Mouse (Mus musculus) thymus, postnatal 4 days (tissue): ENCODE measurements around the gene Lrrc55.

Experiments used
- DNase-seq: peaks from one replicate; pipeline ENCODE4 v3.0.0; 2021

Gene Lrrc55

DNA sequence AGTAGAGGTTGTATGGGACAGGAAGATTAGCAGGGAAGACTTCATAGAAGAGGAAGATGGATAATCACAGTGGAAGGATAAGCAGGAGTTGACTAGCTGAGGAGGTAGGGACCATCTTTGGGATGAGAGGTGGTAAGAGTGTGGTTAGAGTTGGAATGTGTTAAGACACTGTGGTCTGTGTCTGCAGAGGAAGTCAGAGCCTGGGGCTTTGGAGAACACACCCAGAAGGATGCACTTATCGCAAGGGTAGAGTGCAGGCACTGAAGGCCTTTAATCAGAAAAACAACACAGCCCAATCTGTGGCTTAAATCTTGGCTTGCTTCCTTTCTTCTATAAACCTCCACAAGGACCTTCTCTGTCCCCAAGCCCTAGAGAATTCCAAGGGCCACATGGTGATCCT lies 28.7 kb downstream of the Lrrc55 start:
- DNase-seq = no peak

DNA sequence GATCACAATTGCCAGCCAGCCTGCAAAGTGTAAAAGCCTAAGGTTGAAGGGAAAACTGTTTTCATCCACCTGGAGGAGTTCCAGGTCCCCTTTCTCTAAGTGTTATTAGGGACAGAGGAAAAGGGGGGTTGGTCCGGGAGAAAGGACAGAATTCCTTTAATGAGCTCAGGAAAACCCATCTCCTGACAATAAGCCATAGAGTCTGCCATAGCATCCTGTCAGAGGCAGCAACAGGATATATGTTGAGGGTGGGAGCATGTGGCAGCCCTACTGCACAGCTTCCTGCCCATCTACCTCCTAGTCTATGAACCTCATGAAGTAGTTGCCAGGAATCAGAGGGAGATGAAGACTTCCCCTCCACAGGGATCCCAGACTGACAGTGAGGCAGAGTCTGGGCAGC lies 29.4 kb downstream of the Lrrc55 start:
- DNase-seq = no peak

DNA sequence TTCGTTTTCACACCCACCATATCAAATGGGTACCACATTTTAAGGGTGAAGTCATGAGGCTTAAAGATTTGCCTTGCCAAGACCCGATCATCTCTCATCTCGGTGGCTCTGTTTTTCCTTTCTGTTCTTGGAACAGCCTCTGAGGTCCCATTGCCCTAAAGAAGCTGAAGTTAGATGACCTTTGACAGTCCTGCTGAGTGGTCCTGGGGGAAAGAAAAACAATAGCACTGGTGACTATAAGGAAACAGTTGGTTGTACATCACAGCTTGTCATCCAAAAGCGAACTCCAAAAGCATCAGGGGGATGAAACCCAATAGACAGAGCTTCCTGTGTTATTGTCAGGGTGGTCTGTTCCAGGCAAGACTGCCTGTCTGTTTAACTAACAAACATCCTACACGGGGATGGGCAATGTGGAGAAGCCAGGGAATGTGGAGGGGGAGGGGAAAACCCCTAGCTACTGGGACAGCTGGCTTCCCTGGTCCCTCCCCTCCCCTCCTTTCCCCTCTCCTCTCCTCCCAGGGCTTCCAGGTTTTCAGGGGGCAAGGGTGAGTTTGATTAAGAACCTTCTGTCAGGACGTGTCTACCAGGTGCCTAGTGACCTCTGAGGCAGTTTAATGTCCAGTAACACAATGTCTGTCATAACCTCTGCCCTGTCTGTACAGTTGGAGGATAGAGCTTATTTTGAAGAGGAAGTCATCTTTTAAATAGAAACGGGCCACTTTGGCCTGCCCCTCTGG lies 33.5 kb downstream of the Lrrc55 start:
- no peak for DNase-seq

DNA sequence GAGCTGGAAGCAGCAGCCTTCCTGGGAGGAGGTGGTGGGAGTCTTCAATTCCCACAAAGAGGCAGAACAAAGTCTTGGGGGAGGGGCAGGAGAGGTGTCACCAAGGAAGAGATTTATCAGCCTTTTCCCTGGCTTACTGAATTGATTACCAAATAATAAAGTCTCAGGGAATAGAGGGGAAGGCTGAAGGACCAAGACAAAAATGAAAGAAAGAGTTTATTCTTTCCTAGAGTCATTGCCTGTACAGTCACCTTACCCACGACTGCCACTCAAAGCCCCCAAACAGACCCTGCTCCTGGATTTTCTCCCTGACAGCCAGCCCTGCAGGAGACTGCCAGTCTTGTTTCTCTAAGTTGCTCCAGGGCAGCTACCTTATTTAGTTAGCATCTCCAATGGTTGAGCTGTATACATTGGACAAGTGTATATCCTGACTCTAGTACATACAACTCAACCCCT lies 35.3 kb downstream of the Lrrc55 start:
- DNase-seq = no peak

DNA sequence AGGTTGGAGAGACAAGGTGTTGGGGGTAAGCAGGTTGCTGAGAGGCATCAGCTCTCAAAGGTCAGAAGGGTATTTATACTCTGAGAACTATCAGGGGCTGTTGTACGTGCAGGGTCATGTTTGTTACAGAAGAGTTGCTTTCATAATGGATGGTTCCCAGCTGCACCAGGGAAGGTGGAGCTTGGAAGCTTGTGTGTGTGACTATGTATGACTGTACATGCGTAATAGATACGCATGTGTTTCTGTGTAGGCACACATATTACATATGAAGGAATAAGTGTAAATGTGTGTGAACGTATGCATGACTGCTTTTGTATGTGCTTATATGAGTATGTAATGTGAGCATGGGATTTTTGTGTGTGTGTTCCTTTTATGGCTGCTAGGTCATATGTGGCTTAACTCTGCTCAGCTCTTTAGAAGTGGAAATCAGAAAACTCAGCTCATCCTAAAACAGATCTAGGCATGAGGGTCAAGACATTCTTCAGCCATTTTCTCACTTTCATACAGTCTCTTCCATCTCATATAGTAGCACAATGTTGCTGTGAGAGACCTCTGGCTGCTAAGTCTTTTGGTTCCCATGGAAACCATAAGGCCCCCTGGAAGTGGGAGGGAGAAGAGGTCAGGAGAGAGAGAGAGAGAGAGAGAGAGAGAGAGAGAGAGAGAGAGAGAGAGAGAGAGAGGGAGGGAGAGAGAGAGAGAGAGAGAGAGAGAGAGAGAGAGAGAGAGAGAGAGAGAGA lies 35.9 kb downstream of the Lrrc55 start:
- DNase-seq = no peak

DNA sequence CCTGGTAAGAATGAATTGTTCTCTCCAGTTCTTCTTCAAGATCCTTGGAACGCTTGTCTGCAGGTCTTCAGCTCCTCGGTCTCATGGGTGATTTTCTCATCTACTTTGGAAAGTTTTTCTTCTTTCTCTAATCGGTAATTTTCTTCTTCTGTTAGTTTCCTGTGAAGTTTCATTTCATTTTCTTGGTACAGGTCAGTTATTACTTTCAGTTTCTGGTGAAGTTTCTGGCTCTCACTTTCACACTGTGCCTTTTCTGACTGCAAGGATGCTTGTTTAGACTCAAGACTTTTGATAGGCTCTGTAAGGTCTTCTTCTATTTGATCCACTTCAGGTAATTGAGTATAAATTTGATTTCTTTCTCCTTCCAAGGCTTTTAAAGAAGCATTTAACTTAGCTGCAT lies 39.6 kb downstream of the Lrrc55 start:
- no peak for DNase-seq

DNA sequence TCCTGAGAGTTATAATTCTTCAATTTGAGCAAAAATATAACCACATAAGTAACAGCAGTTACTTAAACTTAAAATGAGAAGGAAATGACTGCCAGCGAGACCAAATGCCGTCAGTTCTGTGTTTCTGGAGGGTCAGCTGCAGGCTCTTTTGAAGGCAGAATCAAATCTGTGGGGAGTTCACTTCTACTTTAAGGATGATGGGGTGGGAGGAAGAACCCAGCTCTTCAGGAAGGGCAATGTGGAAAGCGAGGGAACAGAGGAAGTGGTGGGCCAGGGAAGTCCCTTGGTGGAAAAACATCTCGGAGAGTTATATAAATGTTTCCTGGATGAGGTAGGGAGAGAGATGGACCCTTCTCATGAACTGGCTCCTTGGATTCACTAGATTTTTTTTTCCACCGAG lies 40.9 kb downstream of the Lrrc55 start:
- no peak for DNase-seq

DNA sequence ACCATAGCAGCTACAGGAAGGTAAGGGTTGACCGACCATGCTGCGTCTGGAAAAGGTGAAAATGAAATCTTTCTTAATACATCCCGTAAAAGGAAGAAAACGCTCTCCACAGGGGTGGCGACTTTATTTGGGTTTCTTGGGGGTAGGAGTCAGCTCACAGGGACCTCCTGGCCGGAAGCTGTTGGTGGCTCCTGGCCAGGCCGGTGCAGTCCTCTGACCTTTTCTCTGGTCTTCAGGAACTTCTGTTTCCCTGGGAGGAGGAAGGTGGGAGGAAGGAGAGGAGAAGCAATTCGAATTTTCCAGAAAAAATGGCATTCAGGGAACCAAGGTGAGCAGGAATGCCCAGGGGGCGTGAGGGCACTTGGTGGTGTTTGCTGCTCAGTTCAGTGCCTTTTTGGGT lies 41.7 kb downstream of the Lrrc55 start:
- no peak for DNase-seq

DNA sequence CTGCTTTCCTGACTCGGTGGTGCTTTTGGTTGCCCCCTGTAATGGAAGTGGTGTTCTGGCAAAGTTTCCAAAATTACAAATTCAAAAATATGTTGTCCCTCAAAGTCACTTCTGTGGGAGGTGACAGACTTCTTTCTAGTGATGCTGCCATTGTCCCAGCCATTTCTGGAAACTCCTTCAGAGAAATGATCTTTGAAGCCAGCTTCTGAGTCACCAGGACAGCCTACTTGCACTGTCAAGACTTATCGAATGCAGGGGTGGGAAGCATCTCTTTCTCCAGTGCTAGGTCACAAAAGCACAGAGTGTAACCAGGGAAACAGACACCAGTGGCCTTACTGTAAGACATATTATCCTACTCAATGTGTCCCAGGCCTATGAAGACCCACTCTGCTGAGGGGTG lies 45.8 kb downstream of the Lrrc55 start:
- DNase-seq = no peak

DNA sequence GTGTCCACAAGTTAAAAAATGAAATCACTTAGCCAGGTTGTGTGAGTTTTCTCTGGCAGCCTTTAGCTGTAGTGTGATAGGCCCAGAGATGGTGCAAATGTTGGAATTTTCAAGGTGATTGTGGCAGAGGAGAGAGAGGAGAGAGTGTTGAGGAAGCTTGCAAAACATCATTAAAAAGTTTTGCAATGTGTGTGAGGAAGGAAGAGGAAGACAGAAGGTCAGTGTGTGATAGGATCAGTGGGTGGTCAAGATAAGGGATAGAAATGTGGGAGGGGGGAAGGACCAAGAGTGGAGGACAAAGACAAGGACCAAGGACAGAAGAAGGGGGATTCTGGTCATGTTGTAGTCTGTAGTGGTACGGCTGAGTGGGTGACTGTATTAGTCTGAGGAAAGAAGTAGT lies 46.6 kb downstream of the Lrrc55 start:
- no peak for DNase-seq

DNA sequence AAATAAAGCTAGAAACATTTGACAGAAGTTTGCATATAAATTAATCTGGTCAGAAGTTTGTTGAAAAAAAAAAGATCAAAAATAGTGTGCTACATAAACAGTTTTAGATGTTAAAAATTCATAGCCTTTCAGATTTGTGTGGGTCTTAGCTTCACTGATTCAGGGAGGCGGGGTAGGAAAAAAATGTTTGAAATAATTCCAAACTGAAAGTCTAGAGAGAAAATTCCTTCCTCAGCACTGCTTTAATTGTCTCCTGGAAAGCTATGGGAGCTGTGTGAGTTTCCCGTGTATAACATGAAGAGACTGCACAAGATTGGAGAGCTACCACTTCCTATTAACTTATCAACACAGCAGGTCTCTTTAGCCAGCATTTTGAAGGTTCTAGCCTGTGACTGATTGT lies 49.5 kb downstream of the Lrrc55 start:
- no peak for DNase-seq

DNA sequence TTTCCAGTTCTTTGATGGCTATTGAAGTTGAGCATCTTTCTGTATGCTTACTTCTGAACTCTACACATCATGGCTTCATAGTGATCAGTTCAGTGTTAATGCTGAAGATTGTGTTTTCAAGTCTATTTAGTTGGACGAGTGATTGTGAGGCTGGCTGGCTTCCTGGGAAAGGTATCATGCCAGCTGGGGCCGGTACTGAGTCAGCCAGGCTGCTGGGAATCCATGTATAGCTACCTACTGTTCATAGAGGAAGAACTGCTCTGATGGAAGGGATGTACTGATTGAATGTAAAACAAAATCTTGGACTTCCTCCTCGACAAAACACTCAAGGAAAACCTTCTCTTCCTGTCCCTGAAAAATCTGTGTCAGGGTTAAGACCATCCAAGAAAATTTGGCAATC lies 51.7 kb downstream of the Lrrc55 start:
- no peak for DNase-seq

DNA sequence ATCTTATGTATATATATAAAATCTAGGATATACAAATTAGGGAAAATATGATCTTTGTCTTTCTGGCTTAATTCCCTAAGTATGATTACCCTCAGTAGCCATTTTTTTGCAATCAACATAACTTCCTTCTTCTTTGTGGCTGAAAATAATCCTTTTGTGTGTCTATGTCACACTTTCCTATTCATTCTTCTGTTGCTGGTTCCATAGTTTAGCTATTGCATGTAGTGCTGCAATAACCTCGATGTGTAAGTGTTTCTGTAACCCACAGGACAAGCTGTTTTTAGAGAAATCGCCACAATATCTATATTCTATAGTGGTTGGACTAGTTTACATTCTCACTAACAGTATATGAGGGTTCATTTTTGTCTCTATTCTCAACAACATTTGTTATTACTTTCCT lies 52.1 kb downstream of the Lrrc55 start:
- DNase-seq = no peak

DNA sequence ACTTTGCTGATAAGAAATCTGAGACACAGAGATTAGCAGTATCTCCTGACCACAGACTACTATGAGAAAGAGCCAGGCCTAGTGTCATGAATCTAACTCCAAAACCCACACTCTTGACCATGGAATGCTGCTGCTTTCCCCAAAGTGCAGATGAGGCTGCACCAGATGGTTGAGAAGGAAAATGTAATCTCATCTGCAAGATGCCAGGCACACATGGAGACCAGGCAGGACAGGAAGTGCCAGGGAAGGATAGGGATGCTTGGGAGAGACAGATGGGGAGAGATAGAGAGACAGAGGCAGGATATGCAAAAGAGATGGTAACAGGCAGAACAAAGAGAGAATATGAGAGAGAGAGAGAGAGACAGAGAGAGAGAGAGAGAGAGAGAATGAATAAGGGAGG lies 56.2 kb downstream of the Lrrc55 start:
- DNase-seq = no peak

DNA sequence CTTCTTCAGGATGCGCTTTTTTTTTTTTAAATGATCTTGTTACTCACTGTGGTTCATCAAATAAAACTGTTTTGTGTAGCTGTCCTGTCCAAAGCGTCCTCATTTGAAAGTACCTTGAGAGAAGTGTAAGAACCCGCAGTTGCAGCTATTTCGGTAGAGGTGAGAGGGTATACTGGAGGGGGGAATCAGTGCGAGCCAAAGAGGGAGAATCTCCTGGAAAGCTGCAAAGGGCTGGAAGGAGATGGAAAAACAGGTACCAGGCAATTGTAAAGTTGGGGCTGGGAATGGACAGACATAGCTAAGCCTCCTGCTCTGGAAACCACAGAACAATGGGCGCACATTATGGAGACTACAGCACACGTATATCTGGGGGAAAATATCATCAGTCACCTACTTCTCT lies 57.2 kb downstream of the Lrrc55 start:
- DNase-seq = no peak

DNA sequence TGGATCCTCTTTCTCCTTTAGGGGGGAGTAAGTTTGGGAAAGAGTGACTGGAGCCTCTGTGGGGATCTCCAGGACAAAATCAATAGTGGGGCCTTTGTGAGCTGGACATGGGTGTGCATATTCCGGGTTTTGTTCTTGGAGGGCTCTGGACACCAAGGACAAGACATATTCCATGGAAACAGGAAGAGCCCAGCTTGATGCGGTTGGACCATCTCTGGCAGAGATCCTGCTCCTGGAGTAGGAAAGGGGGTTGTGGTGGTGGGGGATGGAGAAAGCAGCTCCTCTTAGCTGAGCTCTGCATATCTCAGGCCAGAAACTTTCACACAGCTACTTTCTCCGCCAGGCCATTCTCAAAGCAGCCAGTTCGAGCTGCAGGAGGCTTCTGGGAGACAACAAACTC lies 57.6 kb downstream of the Lrrc55 start:
- no peak for DNase-seq

DNA sequence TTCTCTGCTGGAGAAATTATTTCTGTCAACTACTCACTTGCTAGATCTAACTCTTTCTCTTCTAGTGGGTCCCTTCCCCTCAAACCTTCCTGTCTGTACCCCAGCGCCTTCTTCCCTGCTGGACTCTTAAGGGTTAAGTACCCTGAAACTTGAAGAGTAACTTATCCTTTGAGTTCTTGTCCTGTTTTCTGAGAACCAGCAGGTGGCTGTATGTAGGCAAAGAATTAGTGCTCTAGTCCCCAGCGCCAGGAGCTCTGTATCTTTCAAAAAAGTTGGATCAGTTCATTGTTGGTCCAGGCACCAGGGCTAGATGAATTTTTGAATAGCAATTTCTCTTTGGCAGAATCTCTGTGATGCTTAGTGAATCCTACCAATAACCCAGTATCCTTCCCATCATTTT lies 58.9 kb downstream of the Lrrc55 start:
- DNase-seq = no peak

DNA sequence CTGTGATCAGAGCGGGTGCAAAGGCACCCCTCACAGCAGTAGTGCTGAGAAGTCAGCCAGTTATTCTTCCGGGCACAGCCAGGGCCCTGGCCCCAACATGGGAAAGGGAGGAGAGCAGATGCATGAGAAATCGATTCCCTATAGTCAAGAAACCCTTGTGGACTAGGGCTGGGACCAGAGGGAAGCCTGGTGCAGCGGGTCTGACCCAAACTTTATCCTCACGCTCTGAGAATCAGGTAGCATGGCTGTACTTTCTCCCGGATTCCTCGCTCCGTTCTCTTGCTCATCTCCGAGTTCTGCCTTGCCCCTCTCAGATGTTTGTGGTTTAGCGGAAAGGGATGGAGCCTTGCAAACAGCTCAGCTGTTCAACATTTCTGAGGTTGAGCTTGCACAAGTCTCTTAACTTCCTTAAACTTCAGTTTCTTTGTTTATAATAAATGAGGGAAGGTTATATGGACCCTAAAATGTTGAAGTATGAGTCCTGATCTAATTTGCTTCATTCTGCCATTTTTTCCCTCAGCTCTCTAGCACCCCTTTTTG lies 59.3 kb downstream of the Lrrc55 start:
- DNase-seq = no peak

DNA sequence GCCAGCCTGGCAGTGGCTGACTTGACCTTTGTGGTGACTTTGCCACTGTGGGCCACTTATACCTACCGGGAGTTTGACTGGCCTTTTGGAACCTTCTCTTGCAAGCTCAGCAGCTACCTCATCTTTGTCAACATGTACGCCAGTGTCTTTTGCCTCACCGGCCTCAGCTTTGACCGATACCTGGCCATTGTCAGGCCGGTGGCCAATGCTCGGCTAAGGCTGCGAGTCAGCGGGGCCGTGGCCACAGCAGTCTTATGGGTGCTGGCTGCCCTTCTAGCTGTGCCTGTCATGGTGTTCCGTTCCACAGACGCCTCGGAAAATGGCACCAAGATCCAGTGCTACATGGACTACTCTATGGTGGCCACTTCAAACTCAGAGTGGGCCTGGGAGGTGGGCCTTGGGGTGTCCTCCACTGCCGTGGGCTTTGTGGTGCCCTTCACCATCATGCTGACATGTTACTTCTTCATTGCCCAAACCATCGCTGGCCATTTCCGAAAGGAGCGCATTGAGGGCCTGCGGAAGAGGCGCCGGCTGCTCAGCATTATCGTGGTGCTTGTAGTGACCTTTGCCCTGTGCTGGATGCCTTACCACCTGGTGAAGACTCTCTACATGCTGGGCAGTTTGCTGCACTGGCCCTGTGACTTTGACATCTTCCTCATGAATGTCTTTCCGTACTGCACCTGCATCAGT lies 60.0 kb downstream of the Lrrc55 start:
- DNase-seq = no peak

DNA sequence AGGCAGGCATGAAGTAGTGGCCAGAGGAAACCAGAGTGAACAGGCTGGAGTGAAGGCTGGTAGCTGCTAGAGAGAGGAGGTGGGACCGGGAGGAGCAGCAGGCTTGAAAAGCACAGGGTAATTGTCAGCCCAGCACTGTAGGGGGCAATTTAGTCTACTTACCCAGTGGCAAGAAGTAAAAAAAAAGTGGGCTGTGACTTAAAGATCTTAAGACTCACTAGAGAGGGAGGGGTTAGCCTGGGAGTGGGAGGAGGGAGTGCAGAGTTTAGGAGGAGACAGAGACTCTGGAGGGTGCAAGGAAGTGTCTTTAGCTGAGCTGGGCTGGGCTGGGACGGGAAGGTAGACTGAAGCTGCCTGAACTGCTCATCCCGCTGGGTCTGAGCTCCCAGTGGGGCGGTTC lies 60.9 kb downstream of the Lrrc55 start, which contains the start of gene Aplnr:
Aplnr (plus strand) TSS at position 137 of the 400 bp plus-strand sequence.
- DNase-seq = no peak

DNA sequence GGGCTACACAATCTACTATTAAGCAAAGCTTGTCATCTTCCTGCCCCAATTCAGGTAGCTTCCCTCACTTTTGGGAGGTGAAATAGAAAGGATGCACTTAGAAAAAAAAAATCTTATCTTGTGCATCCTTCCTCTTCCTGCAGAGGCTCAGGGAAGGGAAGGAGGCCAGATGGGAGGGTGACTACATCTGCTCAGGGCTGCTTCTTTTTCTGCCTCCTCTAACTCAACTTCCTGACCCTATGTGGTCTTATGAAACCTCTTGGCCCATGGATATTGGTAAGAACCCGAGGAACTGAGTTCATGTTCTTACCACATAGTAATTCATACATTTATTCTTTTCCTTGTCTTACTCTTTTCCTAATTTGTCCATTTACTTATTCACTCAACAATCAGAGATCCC lies 61.9 kb downstream of the Lrrc55 start:
- DNase-seq = no peak

DNA sequence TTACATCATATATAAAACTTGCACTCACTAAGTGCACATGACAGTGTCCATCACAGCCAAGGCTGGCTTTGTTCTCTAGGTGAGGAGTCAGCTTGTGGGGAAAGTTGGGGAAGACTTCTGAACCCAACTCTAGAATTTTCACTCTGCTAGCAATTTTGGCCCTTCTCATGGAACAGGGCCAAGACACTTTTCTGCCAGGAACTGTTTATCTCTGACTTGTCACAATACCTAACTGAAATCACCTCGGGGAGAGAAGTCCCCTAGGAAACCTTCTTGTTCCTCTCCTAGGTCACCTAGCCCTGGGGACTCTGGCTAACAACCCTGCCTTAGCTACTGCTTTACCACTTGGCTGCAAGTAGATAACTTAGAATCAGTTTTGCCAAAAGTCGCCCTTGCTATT lies 64.8 kb downstream of the Lrrc55 start:
- no peak for DNase-seq

DNA sequence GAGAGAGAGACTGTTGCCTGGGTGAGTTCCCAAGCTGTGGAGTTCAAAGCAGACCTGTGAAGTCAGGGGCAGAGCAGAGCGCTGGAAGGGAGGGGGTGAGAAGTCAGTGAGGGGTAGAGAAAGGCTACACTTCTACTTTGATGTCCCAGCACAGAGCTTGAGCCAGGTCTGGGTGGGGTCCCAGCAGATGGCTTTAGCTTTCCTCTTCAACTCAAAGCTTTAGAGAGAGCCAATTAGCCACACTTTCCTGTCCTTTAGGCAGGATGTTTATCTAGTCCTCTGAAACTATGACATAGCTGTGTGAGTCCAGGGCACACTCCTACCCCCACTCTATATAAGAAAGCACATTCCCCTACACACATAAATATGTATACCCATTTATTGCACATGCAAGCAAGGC lies 65.3 kb downstream of the Lrrc55 start:
- no peak for DNase-seq

DNA sequence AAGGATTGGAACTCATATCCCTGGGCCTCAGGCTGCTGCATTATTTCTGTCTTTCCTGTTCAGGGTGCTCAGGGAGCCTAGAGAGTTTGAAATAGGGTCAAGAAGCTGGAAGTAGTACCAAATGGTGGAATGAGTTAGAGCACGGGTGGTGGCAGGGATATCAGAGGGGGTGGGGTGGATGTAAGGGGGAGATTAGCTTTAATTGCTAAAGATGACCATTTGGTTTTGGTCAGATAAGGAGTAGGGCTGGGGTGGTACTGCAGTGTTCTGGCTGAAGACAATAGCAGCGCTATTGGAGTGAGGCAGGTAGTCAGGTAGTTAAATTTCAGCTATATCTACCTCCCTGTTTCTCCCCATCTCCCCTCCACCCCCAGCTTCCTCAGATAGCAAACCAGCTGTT lies 65.8 kb downstream of the Lrrc55 start:
- DNase-seq = no peak
